Mouse (Mus musculus): ENCODE data around the gene Snd1.

DNA sequence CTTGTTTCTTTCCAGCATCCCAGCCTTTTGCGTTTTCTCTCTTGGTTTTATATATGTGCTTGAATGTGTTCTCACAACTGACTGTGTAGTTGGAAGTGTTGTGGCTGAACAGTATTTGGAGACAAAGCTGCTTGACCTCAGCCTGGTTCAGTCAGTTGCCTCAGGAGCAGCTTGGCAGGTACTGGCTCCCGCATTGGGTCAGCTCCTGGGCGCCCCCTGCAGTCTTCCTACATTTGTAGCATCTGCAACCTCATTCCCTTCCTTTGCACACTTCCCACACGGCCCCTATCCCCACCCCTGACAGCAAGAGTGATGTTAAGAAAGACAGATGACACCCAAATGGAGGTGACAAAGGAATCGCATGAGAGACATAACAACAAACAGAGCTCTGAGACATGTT is 14.4 kb upstream of the Snd1 start:
- TF ChIP-seq CTCF (IDR thresholded peaks at IDR 0.05; ENCODE audit: low read depth, low read length) (no peak), GATA1 (IDR thresholded peaks at IDR 0.05; ENCODE audit: borderline replicate concordance, low read length) (no peak)

Measured in G1E (cell line).